Mouse (Mus musculus): ENCODE results near the gene Gm6408. TPM values are rescaled to one million over a fixed set of nuclear protein-coding genes. Genes with fewer than 3 reads are reported as not detected.
"Not testable (repeated sequence)": the region's sequence is repeated elsewhere in the genome, so short reads cannot be mapped to it uniquely, and the experiment has no call there.

The Gm6408 gene
- not detected in 2 replicates for polyA plus RNA-seq (2012; rRNA removed)

DNA sequence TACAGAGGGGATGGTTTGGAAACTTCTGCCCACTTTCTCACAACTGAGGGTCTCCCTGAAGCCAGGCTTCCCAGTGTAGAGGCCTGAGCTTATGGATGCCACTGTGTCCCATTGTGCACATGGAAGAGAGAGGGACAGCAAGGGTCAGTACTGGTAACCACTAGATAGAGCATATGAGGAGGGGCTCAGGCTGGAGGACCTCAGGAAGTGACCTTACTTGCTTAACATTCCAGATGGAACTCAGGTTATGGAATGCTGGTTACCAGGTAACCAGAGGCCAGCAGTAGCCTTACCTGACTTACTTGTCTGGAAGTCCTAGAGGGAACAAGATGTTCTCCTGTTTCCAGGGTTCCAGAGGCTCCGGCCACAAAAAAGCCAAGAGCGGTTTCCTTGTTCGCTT, at the start of gene Gm6408:
Gm6408 (plus strand) TSS at position 301 of the 400 bp plus-strand sequence.
- H3K4me1 ChIP-seq (ENCODE audit: control insufficient read depth, insufficient read depth, insufficient read length, low read length); H3K27me3 ChIP-seq (ENCODE audit: control insufficient read depth, insufficient read depth, low read length); H3K27ac ChIP-seq (ENCODE audit: insufficient read depth, low read depth, low read length); H3K4me3 ChIP-seq (ENCODE audit: low read depth, low read length); H3K36me3 ChIP-seq (ENCODE audit: control insufficient read depth, insufficient read depth, low read length): not testable (repeated sequence)
- WGBS: 87% methylated on average over 3 of the region's 3 CpGs

DNA sequence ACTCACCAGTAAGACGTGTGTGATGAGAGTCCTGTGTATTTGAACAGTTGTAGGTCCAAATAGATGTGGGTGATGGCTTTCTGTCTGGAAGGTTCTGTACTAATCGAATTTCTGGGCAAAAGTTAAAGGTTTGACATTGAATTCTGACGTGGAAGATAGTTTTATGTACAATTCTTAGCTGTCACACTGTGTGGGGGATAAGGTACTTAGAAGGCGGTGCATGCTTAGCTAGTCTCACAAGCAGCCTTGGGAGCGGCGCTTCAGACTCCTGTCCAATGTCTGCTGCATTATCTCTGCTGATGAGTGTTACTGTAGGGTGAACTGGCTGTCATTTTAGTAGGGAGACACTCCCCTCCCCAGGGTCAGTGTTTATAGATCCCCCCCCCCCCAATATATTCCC, 49.3 kb upstream of the Gm6408 start:
- Histone ChIP-seq H3K36me3 (ENCODE audit: control insufficient read depth, insufficient read depth, low read length) (no peaks in the 10 kb centered on the region), H3K27me3 (ENCODE audit: control insufficient read depth, insufficient read depth, low read length) (no peaks in the 10 kb centered on the region), H3K4me1 (ENCODE audit: control insufficient read depth, insufficient read depth, insufficient read length, low read length) (no peaks in the 10 kb centered on the region), H3K4me3 (ENCODE audit: low read depth, low read length) (no peak overlapping the region), H3K27ac (ENCODE audit: insufficient read depth, low read depth, low read length) (no peak overlapping the region)
- 67% methylated on average over 6 of the region's 6 CpGs for WGBS
- TF ChIP-seq CTCF (IDR thresholded peaks at IDR 0.05; ENCODE audit: extremely low read depth, insufficient read length, insufficient replicate concordance, low read depth, low read length): no peak
- TF ChIP-seq POLR2A (IDR thresholded peaks at IDR 0.05; ENCODE audit: low read depth, low read length): no peak

DNA sequence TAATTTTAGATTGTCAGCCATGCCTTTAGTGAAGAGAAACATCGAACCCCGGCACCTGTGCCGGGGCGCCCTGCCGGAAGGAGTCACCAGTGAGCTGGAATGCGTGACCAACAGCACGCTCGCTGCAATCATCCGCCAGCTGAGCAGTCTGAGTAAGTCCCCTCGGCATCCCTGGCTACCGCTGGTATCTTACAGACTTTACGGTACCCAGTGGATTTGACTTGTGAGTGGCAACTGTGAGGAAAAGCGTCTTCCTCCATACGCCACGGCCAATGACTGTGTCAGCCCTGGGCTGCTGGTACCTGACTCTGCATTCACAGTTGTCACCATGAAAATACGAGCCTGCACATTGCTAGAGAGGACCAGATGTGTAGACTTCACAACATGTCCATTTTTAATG, 46.4 kb upstream of the Gm6408 start:
- no peak overlapping the region for H3K4me3 ChIP-seq (ENCODE audit: low read depth, low read length)
- TF ChIP-seq POLR2A (IDR thresholded peaks at IDR 0.05; ENCODE audit: low read depth, low read length) (no peak), CTCF (IDR thresholded peaks at IDR 0.05; ENCODE audit: extremely low read depth, insufficient read length, insufficient replicate concordance, low read depth, low read length) (no peak)
- H3K27ac ChIP-seq (ENCODE audit: insufficient read depth, low read depth, low read length): no peak overlapping the region
- no peaks in the 10 kb centered on the region for H3K27me3 ChIP-seq (ENCODE audit: control insufficient read depth, insufficient read depth, low read length)
- H3K4me1 ChIP-seq (ENCODE audit: control insufficient read depth, insufficient read depth, insufficient read length, low read length): no peaks in the 10 kb centered on the region
- H3K36me3 ChIP-seq (ENCODE audit: control insufficient read depth, insufficient read depth, low read length): no peaks in the 10 kb centered on the region
- WGBS: 94% methylated on average over 16 of the region's 16 CpGs

DNA sequence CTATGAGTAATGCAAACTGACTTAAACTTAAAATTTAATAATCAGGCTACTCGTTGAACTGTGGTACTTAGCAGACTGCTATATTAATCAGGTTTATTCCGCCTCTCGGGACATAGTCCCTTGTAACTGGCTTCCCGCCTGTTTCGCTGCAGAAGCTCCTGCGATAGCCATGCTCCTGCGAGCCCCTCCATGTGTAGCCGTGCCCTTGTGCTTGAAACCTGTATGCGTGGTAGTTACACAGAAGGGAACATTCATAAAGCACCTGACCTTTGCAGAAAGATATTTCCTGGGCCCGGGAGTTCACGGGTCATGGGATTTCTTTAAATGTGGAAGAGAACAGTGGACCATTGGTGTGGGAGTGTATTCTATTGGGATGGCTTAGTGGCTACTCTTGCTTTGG, 45.0 kb upstream of the Gm6408 start:
- WGBS: 91% methylated on average over 11 of the region's 11 CpGs
- no peaks in the 10 kb centered on the region for H3K36me3 ChIP-seq (ENCODE audit: control insufficient read depth, insufficient read depth, low read length)
- TF ChIP-seq CTCF (IDR thresholded peaks at IDR 0.05; ENCODE audit: extremely low read depth, insufficient read length, insufficient replicate concordance, low read depth, low read length): no peak
- no peak overlapping the region for H3K4me3 ChIP-seq (ENCODE audit: low read depth, low read length)
- no peaks in the 10 kb centered on the region for H3K27me3 ChIP-seq (ENCODE audit: control insufficient read depth, insufficient read depth, low read length)
- H3K27ac ChIP-seq (ENCODE audit: insufficient read depth, low read depth, low read length): no peak overlapping the region
- no peaks in the 10 kb centered on the region for H3K4me1 ChIP-seq (ENCODE audit: control insufficient read depth, insufficient read depth, insufficient read length, low read length)

DNA sequence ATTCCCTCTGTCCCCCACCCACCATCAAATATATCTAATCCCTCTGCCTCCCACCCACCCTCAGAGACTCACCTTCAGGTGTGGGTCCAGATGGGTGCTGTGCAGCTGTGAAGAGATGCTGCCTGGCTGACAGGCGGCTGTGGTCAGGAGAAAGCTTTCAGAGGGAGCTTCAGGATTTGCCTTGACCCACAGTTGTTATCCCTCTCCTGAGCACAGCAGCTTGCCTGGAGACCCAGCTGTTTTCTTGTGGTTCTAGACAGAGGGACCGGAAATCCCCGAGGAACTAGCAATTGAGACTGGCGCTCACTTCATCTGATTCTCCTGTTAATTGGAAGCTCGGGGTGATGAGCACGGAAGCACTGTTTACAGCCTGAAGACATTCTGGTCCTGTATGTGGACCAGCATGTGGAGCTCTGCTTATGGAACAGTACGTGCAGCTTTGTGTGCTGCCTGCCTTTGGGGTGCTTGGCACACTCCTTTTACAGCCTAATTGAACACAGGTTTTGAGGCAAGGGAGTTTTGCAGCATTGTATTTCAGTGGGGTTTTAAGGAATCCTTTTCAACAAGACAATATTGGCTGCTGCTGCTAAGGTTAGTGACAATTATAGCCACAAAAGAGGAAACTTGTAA, 42.5 kb upstream of the Gm6408 start:
- no peak overlapping the region for H3K27ac ChIP-seq (ENCODE audit: insufficient read depth, low read depth, low read length)
- 93% methylated on average over 7 of the region's 7 CpGs for WGBS

DNA sequence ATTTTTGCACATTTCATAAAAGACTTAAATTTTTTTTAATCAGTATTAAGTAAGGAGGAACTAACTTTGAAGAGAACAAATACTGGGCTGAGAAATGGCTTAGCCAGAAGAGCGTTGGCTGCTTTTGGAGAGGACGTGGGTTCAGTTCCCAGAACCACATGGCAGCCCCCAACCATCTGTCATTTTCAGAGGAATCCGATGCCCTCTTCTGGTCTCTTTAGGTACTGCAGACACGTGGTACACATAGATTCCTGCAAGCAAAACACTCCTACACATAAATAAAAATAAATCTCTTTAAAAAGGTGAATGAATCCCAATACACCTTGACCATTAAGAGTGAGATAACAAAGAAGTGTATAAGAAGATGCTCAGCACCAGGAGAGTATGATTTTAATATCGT, 41.5 kb upstream of the Gm6408 start:
- H3K36me3 ChIP-seq (ENCODE audit: control insufficient read depth, insufficient read depth, low read length): no peaks in the 10 kb centered on the region
- no peak overlapping the region for H3K4me3 ChIP-seq (ENCODE audit: low read depth, low read length)
- no peak overlapping the region for H3K27ac ChIP-seq (ENCODE audit: insufficient read depth, low read depth, low read length)
- TF ChIP-seq CTCF (IDR thresholded peaks at IDR 0.05; ENCODE audit: extremely low read depth, insufficient read length, insufficient replicate concordance, low read depth, low read length) (no peak), POLR2A (IDR thresholded peaks at IDR 0.05; ENCODE audit: low read depth, low read length) (no peak)
- H3K4me1 ChIP-seq (ENCODE audit: control insufficient read depth, insufficient read depth, insufficient read length, low read length): no peaks in the 10 kb centered on the region
- WGBS: 87% methylated on average over 5 of the region's 5 CpGs
- no peaks in the 10 kb centered on the region for H3K27me3 ChIP-seq (ENCODE audit: control insufficient read depth, insufficient read depth, low read length)

More for the DNA sequence above, 42.5 kb upstream of the Gm6408 start:
- no peaks in the 10 kb centered on the region for H3K27me3 ChIP-seq (ENCODE audit: control insufficient read depth, insufficient read depth, low read length)
- H3K4me3 ChIP-seq (ENCODE audit: low read depth, low read length): no peak overlapping the region
- no peaks in the 10 kb centered on the region for H3K36me3 ChIP-seq (ENCODE audit: control insufficient read depth, insufficient read depth, low read length)
- TF ChIP-seq CTCF (IDR thresholded peaks at IDR 0.05; ENCODE audit: extremely low read depth, insufficient read length, insufficient replicate concordance, low read depth, low read length) (no peak), POLR2A (IDR thresholded peaks at IDR 0.05; ENCODE audit: low read depth, low read length) (no peak)
- H3K4me1 ChIP-seq (ENCODE audit: control insufficient read depth, insufficient read depth, insufficient read length, low read length): no peaks in the 10 kb centered on the region

DNA sequence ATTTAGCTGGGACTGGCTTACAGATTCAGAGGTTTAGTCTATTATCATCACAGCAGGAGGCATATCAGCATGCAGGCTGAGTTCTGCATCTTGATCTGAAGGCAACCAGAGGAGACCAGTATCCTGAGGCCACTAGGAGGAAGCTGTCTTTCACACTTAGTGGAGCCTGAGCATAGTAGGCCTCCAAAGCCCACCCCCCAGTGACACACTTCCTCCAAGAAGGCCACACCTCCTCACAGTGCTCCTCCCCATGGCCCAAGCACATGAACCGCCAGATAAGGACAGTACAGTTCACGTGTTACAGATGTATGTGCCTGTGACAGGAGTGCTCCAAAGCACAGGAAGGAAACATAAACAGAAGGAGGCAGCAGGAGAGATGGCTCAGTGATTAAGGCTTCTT, 39.0 kb upstream of the Gm6408 start:
- Histone ChIP-seq H3K4me3 (ENCODE audit: low read depth, low read length) (no peak overlapping the region), H3K27ac (ENCODE audit: insufficient read depth, low read depth, low read length) (no peak overlapping the region), H3K36me3 (ENCODE audit: control insufficient read depth, insufficient read depth, low read length) (no peaks in the 10 kb centered on the region), H3K4me1 (ENCODE audit: control insufficient read depth, insufficient read depth, insufficient read length, low read length) (no peaks in the 10 kb centered on the region), H3K27me3 (ENCODE audit: control insufficient read depth, insufficient read depth, low read length) (no peaks in the 10 kb centered on the region)
- TF ChIP-seq POLR2A (IDR thresholded peaks at IDR 0.05; ENCODE audit: low read depth, low read length): no peak
- WGBS: 38% methylated on average over 2 of the region's 2 CpGs

DNA sequence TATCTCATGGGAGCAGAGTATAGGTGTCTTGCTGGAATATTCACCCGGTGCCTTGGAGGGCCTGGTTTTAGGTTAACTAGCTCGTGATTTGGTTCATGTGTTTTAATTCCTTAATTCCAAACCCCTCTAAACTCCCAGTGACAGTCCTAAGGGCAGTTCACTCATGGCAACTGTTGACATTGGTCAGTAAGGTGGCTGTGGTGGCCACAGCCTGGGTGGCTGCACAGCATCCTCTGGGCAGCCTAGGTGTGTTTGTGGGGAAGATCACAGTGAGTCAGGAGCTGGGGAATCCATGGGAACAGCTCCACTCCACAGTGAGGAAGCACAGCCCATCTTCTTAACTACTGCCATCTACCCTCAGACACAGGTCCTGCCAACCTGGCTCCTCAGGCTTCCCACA, 35.1 kb upstream of the Gm6408 start:
- H3K27ac ChIP-seq (ENCODE audit: insufficient read depth, low read depth, low read length): no peak overlapping the region
- 79% methylated on average over 2 of the region's 2 CpGs for WGBS
- H3K27me3 ChIP-seq (ENCODE audit: control insufficient read depth, insufficient read depth, low read length): no peaks in the 10 kb centered on the region
- H3K4me1 ChIP-seq (ENCODE audit: control insufficient read depth, insufficient read depth, insufficient read length, low read length): no peaks in the 10 kb centered on the region
- H3K4me3 ChIP-seq (ENCODE audit: low read depth, low read length): no peak overlapping the region
- no peaks in the 10 kb centered on the region for H3K36me3 ChIP-seq (ENCODE audit: control insufficient read depth, insufficient read depth, low read length)
- TF ChIP-seq CTCF (IDR thresholded peaks at IDR 0.05; ENCODE audit: extremely low read depth, insufficient read length, insufficient replicate concordance, low read depth, low read length): no peak
- no peak for TF ChIP-seq POLR2A (IDR thresholded peaks at IDR 0.05; ENCODE audit: low read depth, low read length)
